Mouse (Mus musculus): Measurements from ENCODE around the gene Prkar2a.
"Not testable (repeated sequence)": the region's sequence is repeated elsewhere in the genome, so short reads cannot be mapped to it uniquely, and the experiment has no call there.

GRCm38 (mm10) chr9:108655865-108656264 is 33.2 kb upstream of the Prkar2a start:
- TF ChIP-seq CTCF (IDR thresholded peaks at IDR 0.05; ENCODE audit: borderline replicate concordance, insufficient read depth, low read length); POLR2A (IDR thresholded peaks at IDR 0.05; ENCODE audit: low read depth, low read length): not testable (repeated sequence)
